Mouse (Mus musculus): ENCODE data around the gene Musk. TPM values are rescaled to one million over a fixed set of nuclear protein-coding genes. Genes with fewer than 3 reads are reported as not detected.

Gene Musk
- polyA plus RNA-seq (2012; fragmentation: generic; extraction: Trizol), result not detected

DNA sequence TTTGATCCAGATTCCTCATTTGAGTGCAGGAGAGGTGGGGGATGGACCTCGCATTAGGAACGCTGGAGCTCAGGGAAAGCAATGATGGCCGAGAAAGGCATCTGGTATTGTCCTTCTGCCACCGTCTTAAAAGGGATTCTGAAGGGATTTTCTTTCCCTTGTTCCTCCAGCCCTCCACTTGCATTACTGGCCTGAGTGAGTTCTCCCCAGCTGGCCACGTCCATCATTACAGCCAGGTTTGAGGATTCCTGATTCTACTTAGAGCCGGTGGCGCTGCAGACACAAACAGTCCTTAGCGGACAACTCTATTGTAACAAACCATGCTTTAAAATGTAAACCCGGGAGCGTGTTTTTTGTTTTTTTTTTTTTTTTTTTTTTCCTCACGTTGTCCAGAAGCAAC, at the start of gene Musk:
Gene Musk (plus strand): TSS at position 274 of the 400 bp plus-strand sequence.

Other genes with a start within 250 kb of the Musk start
- gene Svep1, start 79.1 kb upstream of the Musk start, polyA plus RNA-seq (2012; fragmentation: generic; extraction: Trizol), result 10 to 100 TPM in 1 of 2 experiments, under 1 TPM in 1; 0.07 to 13.2 TPM